Mouse (Mus musculus) limb, embryonic 11.5 days (tissue): ENCODE results near the gene Pou2f3. TPM values are rescaled to one million over a fixed set of nuclear protein-coding genes. Genes with fewer than 3 reads are reported as not detected.

Experiments
- ATAC-seq: fragments of 200-750 bp; cut with Nextera tagmentation; 2 replicates; pipeline ENCODE4 v1.8.0; 2017; ENCODE audit warnings: low read depth; ENCODE audit not compliant: insufficient number of reproducible peaks, low FRiP score, low TSS enrichment
- DNase-seq: peaks from one replicate; pipeline ENCODE4 v3.0.0-alpha.2; 2015; ENCODE audit warnings: low spot score
- H3K27ac ChIP-seq: fragments of 300-500 bp; sonication (generic); replicated peaks from 2 replicates; pipeline ENCODE4 v1.5.1; 2014; ENCODE audit warnings: low read depth, mild to moderate bottlenecking, low read length
- H3K27me3 ChIP-seq: fragments of 300-500 bp; sonication (generic); 2 replicates; pipeline ENCODE4 v1.6.1; 2014; ENCODE audit warnings: mild to moderate bottlenecking, low read length, mixed read lengths; ENCODE audit not compliant: control insufficient read depth, insufficient read depth
- H3K36me3 ChIP-seq: fragments of 300-500 bp; sonication (generic); 2 replicates; pipeline ENCODE4 v1.6.1; 2014; ENCODE audit warnings: mild to moderate bottlenecking, low read length, moderate library complexity, mixed read lengths; ENCODE audit not compliant: control insufficient read depth, insufficient read depth
- H3K4me1 ChIP-seq: fragments of 300-500 bp; sonication (generic); 2 replicates; pipeline ENCODE4 v1.6.1; 2014; ENCODE audit warnings: low read length, mixed read lengths; ENCODE audit not compliant: control insufficient read depth, insufficient read depth
- H3K4me2 ChIP-seq: fragments of 300-500 bp; sonication (generic); 2 replicates; pipeline ENCODE4 v1.6.1; 2014; ENCODE audit warnings: low read depth, mild to moderate bottlenecking, moderate library complexity; ENCODE audit not compliant: severe bottlenecking
- H3K4me3 ChIP-seq: fragments of 300-500 bp; sonication (generic); 2 replicates; pipeline ENCODE4 v1.5.1; 2014; ENCODE audit warnings: low read depth, low read length
- H3K9ac ChIP-seq: fragments of 300-500 bp; sonication (generic); 2 replicates; pipeline ENCODE4 v1.6.1; 2014; ENCODE audit warnings: mild to moderate bottlenecking, low read length
- H3K9me3 ChIP-seq: fragments of 300-500 bp; sonication (generic); 2 replicates; pipeline ENCODE4 v1.6.1; 2016; ENCODE audit warnings: low read length; ENCODE audit not compliant: control insufficient read depth
- WGBS: fragments of 180-500 bp; shearing (Covaris S2); extraction: QIAGEN DNeasy Blood & Tissue Kit; methylation state at CpG from one replicate; pipeline ENCODE4 v1.1.7; 2014; 5-methylcytosine and 5-hydroxymethylcytosine counted together
- polyA plus RNA-seq: library from polyadenylated mRNA; unstranded; fragments of >200 nt; fragmentation: Nextera tagmentation; extraction: Ambion mirVana; gene quantifications from 2 replicates; pipeline ENCODE4 v1.2.1, GENCODE M21; 2014

Pou2f3 gene
- polyA plus RNA-seq, 1 experiment from 2014 or later, result not detected

DNA sequence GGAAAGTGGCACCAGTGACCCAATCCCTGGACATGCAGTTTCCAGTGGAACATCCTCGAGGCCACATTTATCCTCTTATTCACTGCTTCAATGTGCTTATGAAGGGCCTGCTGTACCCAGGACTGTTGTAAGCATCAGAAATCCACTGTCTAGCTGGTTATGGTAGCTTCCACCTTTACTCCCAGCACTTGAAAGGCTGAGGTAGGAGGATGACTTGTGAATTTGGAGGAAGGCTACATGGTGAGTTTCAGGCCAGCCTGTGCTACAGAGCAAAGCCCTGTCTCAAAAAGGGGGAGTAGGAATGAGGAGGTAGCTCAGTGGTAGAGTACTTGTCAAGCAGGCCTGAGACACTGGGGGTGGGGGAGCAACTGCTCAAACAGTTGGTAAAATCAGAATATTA is 102.1 kb downstream of the Pou2f3 start:
- ATAC-seq (no peak), DNase-seq (no peak)
- Histone ChIP-seq H3K4me2 (no peak overlapping the region), H3K4me1 (peaks cover 7% of the 10 kb centered on the region; the same call in 1 of the 2 replicates), H3K4me3 (no peak overlapping the region), H3K9me3 (no peaks in the 10 kb centered on the region), H3K9ac (no peak overlapping the region), H3K27ac (no peak overlapping the region), H3K36me3 (no peaks in the 10 kb centered on the region; the same call in 1 of the 2 replicates), H3K27me3 (no peaks in the 10 kb centered on the region)
- WGBS, result 81% methylated on average over 1 of the region's 1 CpGs

- DNase-seq, result no peak
- ATAC-seq, result no peak
Measured at GRCm38 (mm10) chr9:43107555-43107954, 102.6 kb downstream of the Pou2f3 start.

GRCm38 (mm10) chr9:43107187-43107517 is 103.0 kb downstream of the Pou2f3 start, which contains the start of gene Arhgef12:
TSS of gene Arhgef12 (minus strand) at chr9:43107239.
- peak within 1 kb of the TSS; percentile 97 for H3K9ac ChIP-seq
- no peaks in the 10 kb centered on the region for H3K9me3 ChIP-seq
- H3K4me2 ChIP-seq, result peak within 1 kb of the TSS; percentile 80
- H3K4me1 ChIP-seq, result peaks cover 8% of the 10 kb centered on the region; the same call in 1 of the 2 replicates
- H3K36me3 ChIP-seq, result no peaks in the 10 kb centered on the region; the same call in 1 of the 2 replicates
- no peak for ATAC-seq
- DNase-seq, result peak; percentile 45
- peak within 1 kb of the TSS; percentile 90; the same call in 1 of the 2 replicates for H3K27ac ChIP-seq
- WGBS, result 37% methylated on average over 10 of the region's 10 CpGs
- no peaks in the 10 kb centered on the region for H3K27me3 ChIP-seq
- H3K4me3 ChIP-seq, result peak within 1 kb of the TSS; percentile 86

More at GRCm38 (mm10) chr9:43107555-43107954, 102.6 kb downstream of the Pou2f3 start:
- WGBS, result 61% methylated on average over 5 of the region's 5 CpGs
- H3K9ac ChIP-seq, result no peak overlapping the region
- H3K9me3 ChIP-seq, result no peaks in the 10 kb centered on the region
- H3K4me3 ChIP-seq, result no peak overlapping the region
- no peaks in the 10 kb centered on the region; the same call in 1 of the 2 replicates for H3K36me3 ChIP-seq
- H3K4me2 ChIP-seq, result no peak overlapping the region
- H3K4me1 ChIP-seq, result peaks cover 8% of the 10 kb centered on the region; the same call in 1 of the 2 replicates
- H3K27ac ChIP-seq, result no peak overlapping the region
- H3K27me3 ChIP-seq, result no peaks in the 10 kb centered on the region

GRCm38 (mm10) chr9:43106426-43107186 is 103.6 kb downstream of the Pou2f3 start:
- H3K4me3 ChIP-seq, result peak overlapping the region; percentile 86
- WGBS, result 24% methylated on average over 22 of the region's 22 CpGs
- H3K9ac ChIP-seq, result peak overlapping the region; percentile 97
- H3K36me3 ChIP-seq, result no peaks in the 10 kb centered on the region; the same call in 1 of the 2 replicates
- no peaks in the 10 kb centered on the region for H3K27me3 ChIP-seq
- no peaks in the 10 kb centered on the region for H3K9me3 ChIP-seq
- no peak for DNase-seq
- H3K4me2 ChIP-seq, result peak overlapping the region; percentile 80
- ATAC-seq, result peak; percentile 51; the same call in 1 of the 2 replicates
- peak overlapping the region; percentile 90; the same call in 1 of the 2 replicates for H3K27ac ChIP-seq
- peaks cover 8% of the 10 kb centered on the region; the same call in 1 of the 2 replicates for H3K4me1 ChIP-seq

- under 1% methylated on average over 67 of the region's 91 CpGs for WGBS
- peak overlapping the region; percentile 90 for H3K27ac ChIP-seq
- peak; percentile 80 for ATAC-seq
Measured at GRCm38 (mm10) chr9:43105664-43106361, 104.4 kb downstream of the Pou2f3 start.

GRCm38 (mm10) chr9:43104873-43105663 is 105.1 kb downstream of the Pou2f3 start:
- DNase-seq (peak; percentile 58), ATAC-seq (no peak)
- Histone ChIP-seq H3K4me2 (peak overlapping the region; percentile 80), H3K36me3 (no peaks in the 10 kb centered on the region), H3K9me3 (no peaks in the 10 kb centered on the region), H3K27ac (peak overlapping the region; percentile 90), H3K9ac (peak overlapping the region; percentile 97), H3K4me3 (peak overlapping the region; percentile 86), H3K4me1 (peaks cover 8% of the 10 kb centered on the region; the same call in 1 of the 2 replicates), H3K27me3 (no peaks in the 10 kb centered on the region)
- WGBS, result under 1% methylated on average over 40 of the region's 40 CpGs

More at GRCm38 (mm10) chr9:43105664-43106361, 104.4 kb downstream of the Pou2f3 start:
- H3K36me3 ChIP-seq, result no peaks in the 10 kb centered on the region; the same call in 1 of the 2 replicates
- peak overlapping the region; percentile 80 for H3K4me2 ChIP-seq
- DNase-seq, result peak; percentile 93
- H3K27me3 ChIP-seq, result no peaks in the 10 kb centered on the region
- H3K4me1 ChIP-seq, result peaks cover 8% of the 10 kb centered on the region; the same call in 1 of the 2 replicates
- no peaks in the 10 kb centered on the region for H3K9me3 ChIP-seq
- H3K9ac ChIP-seq, result peak overlapping the region; percentile 97
- H3K4me3 ChIP-seq, result peak overlapping the region; percentile 86

DNA sequence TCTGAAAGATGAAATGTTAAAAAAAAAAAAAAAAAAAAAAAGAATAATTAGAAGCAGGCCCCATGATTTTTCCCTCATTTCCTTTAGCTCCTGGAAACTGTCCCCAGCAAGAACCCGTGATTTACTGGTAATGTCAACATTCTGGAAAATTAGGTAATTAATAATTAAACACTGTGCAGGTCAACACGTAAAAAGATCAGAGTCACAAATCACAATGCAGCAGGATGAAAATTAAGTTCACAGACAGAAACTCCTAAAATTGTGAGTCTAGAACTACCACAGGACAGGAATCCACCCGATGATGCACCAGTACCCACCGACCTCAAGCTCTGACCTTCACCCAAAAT is 105.7 kb downstream of the Pou2f3 start:
- no peaks in the 10 kb centered on the region for H3K27me3 ChIP-seq
- WGBS, result 0% methylated on average over 4 of the region's 4 CpGs
- no peak for DNase-seq
- no peak for ATAC-seq
- H3K4me1 ChIP-seq, result peaks cover 8% of the 10 kb centered on the region; the same call in 1 of the 2 replicates
- peak overlapping the region; percentile 80 for H3K4me2 ChIP-seq
- no peak overlapping the region for H3K9ac ChIP-seq
- H3K9me3 ChIP-seq, result no peaks in the 10 kb centered on the region
- H3K36me3 ChIP-seq, result no peaks in the 10 kb centered on the region
- peak overlapping the region; percentile 86 for H3K4me3 ChIP-seq
- no peak overlapping the region for H3K27ac ChIP-seq
